Mouse (Mus musculus): ENCODE measurements around the gene Arnt2.

DNA sequence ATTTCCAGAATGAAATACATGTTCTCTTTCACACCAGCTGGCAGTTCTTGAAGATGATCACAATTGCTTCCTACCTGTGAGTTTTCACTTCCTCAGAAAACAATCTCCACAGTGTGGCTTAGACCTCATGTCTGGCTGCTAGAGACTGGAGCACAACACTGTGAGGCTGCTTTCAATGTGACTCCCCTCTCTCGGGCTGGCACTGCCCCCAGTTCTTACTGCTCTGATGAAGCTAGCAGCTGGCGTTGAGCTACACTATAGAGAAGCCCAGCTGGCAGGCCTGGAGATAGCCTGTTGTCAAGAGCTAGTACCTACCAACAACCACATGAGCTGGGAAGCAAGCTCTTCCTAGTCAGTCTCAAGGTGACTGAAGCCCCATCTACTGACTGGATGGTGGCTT is 39.1 kb upstream of the Arnt2 start:
- no peak for TF ChIP-seq CTCF (IDR thresholded peaks at IDR 0.05; ENCODE audit: borderline replicate concordance, insufficient read depth, low read depth, low read length)
- TF ChIP-seq POLR2A (IDR thresholded peaks at IDR 0.05; ENCODE audit: borderline replicate concordance, insufficient read depth, low read length): no peak
